In genomic region chr2:131059781-131060540, GRCm38 (mm10) we compare ENCODE assay signal across 12 mouse cellular contexts. TPM values are rescaled to one million over a fixed set of nuclear protein-coding genes. Genes with fewer than 3 reads are reported as not detected.
DNase-seq lines count a peak whose midpoint lies in the region; ATAC-seq and TF ChIP-seq lines count a peak whose summit lies in the region.
"Had no signal": no experiment of that assay in that cellular context is flagged by ENCODE, and none has a peak within 500 bp of the region (broad histone marks: within the 10 kb centered on the region; RNA-seq: fewer than 3 reads in every experiment).

No protein-coding gene starts in this region.

- no peak overlapping the region for H3K4me2 ChIP-seq in kidney, postnatal 0 days (ENCODE audit: low read length)
- H3K4me2 ChIP-seq in embryonic facial prominence, embryonic 15.5 days (replicated peaks): no peak overlapping the region
- H3K4me2 ChIP-seq in heart, embryonic 13.5 days: no peak overlapping the region
- no peak overlapping the region for H3K4me2 ChIP-seq in stomach, postnatal 0 days (replicated peaks; ENCODE audit: low read depth)

- 31% methylated on average over 9 of the region's 9 CpGs for WGBS in kidney, postnatal 0 days
- 49% methylated on average over 9 of the region's 9 CpGs for WGBS in embryonic facial prominence, embryonic 15.5 days
- WGBS in heart, embryonic 13.5 days: 55% methylated on average over 9 of the region's 9 CpGs
- WGBS in stomach, postnatal 0 days: 64% methylated on average over 9 of the region's 9 CpGs

- H3K27me3 ChIP-seq in kidney, postnatal 0 days (ENCODE audit: insufficient read depth, low read length): peaks cover 7% of the 10 kb centered on the region
- H3K27me3 ChIP-seq in embryonic facial prominence, embryonic 15.5 days: peaks cover 16% of the 10 kb centered on the region
- peaks cover 63% of the 10 kb centered on the region for H3K27me3 ChIP-seq in heart, embryonic 13.5 days (replicated peaks)
- H3K27me3 ChIP-seq in stomach, postnatal 0 days (ENCODE audit: control insufficient read depth, insufficient read depth, low read length): peaks cover 7% of the 10 kb centered on the region

- 0 out of 2 replicates have a peak overlapping the region, but pooled peaks have one; percentile 42 for H3K27ac ChIP-seq in kidney, postnatal 0 days
- peak overlapping the region; percentile 86 for H3K27ac ChIP-seq in embryonic facial prominence, embryonic 15.5 days (replicated peaks)
- peak overlapping the region; percentile 69 for H3K27ac ChIP-seq in heart, embryonic 13.5 days (replicated peaks)
- peak overlapping the region; percentile 53 for H3K27ac ChIP-seq in stomach, postnatal 0 days (replicated peaks)

- DNase-seq in kidney, postnatal 0 days (ENCODE audit: low spot score): peak; percentile 55
- no peak for DNase-seq in kidney, postnatal 4 days
- DNase-seq in stomach, postnatal 0 days (ENCODE audit: low spot score): no peak
- no peak for DNase-seq in left cerebral cortex, postnatal 25 days (ENCODE audit: low spot score in 2 of 2)
- DNase-seq: cerebellum, adult 9-10 months; thymus, adult 18-20 months had no signal

- no peak for TF ChIP-seq EP300 in stomach, postnatal 0 days (optimal IDR thresholded peaks at IDR 0.05)

- intact Hi-C loops in left cerebral cortex, postnatal 25 days (cut with DNase I): no loop called here

- no peaks in the 10 kb centered on the region for H3K9me3 ChIP-seq in kidney, postnatal 0 days (replicated peaks; ENCODE audit: low read length)
- no peaks in the 10 kb centered on the region for H3K9me3 ChIP-seq in embryonic facial prominence, embryonic 15.5 days (replicated peaks)
- H3K9me3 ChIP-seq in heart, embryonic 13.5 days: no peaks in the 10 kb centered on the region
- H3K9me3 ChIP-seq in stomach, postnatal 0 days (ENCODE audit: control insufficient read depth, low read length): no peaks in the 10 kb centered on the region
- H3K9me3 ChIP-seq: G1E had no signal

- H3K9ac ChIP-seq in kidney, postnatal 0 days (ENCODE audit: low read depth, low read length): no peak overlapping the region
- no peak overlapping the region; the same call in 1 of the 2 replicates for H3K9ac ChIP-seq in embryonic facial prominence, embryonic 15.5 days
- H3K9ac ChIP-seq in heart, embryonic 13.5 days: peak overlapping the region; percentile 19
- no peak overlapping the region; the same call in 1 of the 2 replicates for H3K9ac ChIP-seq in stomach, postnatal 0 days (ENCODE audit: low read length)

- H3K36me3 ChIP-seq in kidney, postnatal 0 days (ENCODE audit: insufficient read depth, low read length): no peaks in the 10 kb centered on the region
- H3K36me3 ChIP-seq in embryonic facial prominence, embryonic 15.5 days: 0 out of 2 replicates have a peak, but pooled peaks cover 7% of the 10 kb centered on the region
- no peaks in the 10 kb centered on the region for H3K36me3 ChIP-seq in heart, embryonic 13.5 days
- no peaks in the 10 kb centered on the region for H3K36me3 ChIP-seq in stomach, postnatal 0 days (ENCODE audit: control insufficient read depth, insufficient read depth, low read length)
- H3K36me3 ChIP-seq: G1E had no signal

- H3K4me1 ChIP-seq in kidney, postnatal 0 days (replicated peaks; ENCODE audit: insufficient read depth, low read length): peaks cover 12% of the 10 kb centered on the region; the same call in 1 of the 2 replicates
- peaks cover 63% of the 10 kb centered on the region for H3K4me1 ChIP-seq in embryonic facial prominence, embryonic 15.5 days
- peaks cover 66% of the 10 kb centered on the region for H3K4me1 ChIP-seq in heart, embryonic 13.5 days
- peaks cover 8% of the 10 kb centered on the region for H3K4me1 ChIP-seq in stomach, postnatal 0 days (replicated peaks; ENCODE audit: control insufficient read depth, insufficient read depth)

- no peak for ATAC-seq in kidney, postnatal 0 days (replicated peaks; ENCODE audit: low FRiP score, low read depth)
- no peak for ATAC-seq in embryonic facial prominence, embryonic 15.5 days (ENCODE audit: insufficient number of reproducible peaks, low FRiP score, low TSS enrichment, low read depth)
- ATAC-seq in heart, embryonic 13.5 days (ENCODE audit: extremely low read depth, insufficient number of reproducible peaks, low FRiP score, low TSS enrichment): no peak
- no peak for ATAC-seq in stomach, postnatal 0 days (ENCODE audit: low FRiP score, low TSS enrichment)
- no peak for ATAC-seq in granulocyte monocyte progenitor cell, adult 5-6 weeks (replicated peaks; ENCODE audit: poor library complexity, severe bottlenecking)
- ATAC-seq: midbrain, embryonic 16.5 days had no signal

- no peak for TF ChIP-seq CTCF in kidney, postnatal 0 days (IDR thresholded peaks at IDR 0.05; ENCODE audit: low read depth)
- no peak for TF ChIP-seq CTCF in stomach, postnatal 0 days (IDR thresholded peaks at IDR 0.05; ENCODE audit: low read depth)

- H3K4me3 ChIP-seq in kidney, postnatal 0 days (replicated peaks; ENCODE audit: low read depth, low read length): no peak overlapping the region
- H3K4me3 ChIP-seq in embryonic facial prominence, embryonic 15.5 days (replicated peaks): no peak overlapping the region
- H3K4me3 ChIP-seq in heart, embryonic 13.5 days: no peak overlapping the region
- no peak overlapping the region for H3K4me3 ChIP-seq in stomach, postnatal 0 days (ENCODE audit: low read depth, low read length)

RNA-seq across cellular contexts. Expression of gene Adam33, which starts 3.7 kb away (rescaled TPM):
- polyA plus RNA-seq in kidney, postnatal 0 days (2015; fragmentation: Nextera tagmentation; extraction: Ambion mirVana): 1.1 and 1.9 TPM in 2 replicates
- polyA plus RNA-seq in embryonic facial prominence, embryonic 15.5 days (2015; fragmentation: Nextera tagmentation; extraction: Ambion mirVana): 75.8 and 79.0 TPM in 2 replicates
- 11.7 and 12.8 TPM in 2 replicates for polyA plus RNA-seq in heart, embryonic 13.5 days (2015; fragmentation: Nextera tagmentation; extraction: Ambion mirVana)
- 8.2 and 8.7 TPM in 2 replicates for polyA plus RNA-seq in stomach, postnatal 0 days (2015; fragmentation: Nextera tagmentation; extraction: Ambion mirVana)
- total RNA-seq in granulocyte monocyte progenitor cell, adult 5-6 weeks (2014; fragmentation: Nextera tagmentation): 1.1 TPM in 1 of 2 replicates, not detected in the other
- total RNA-seq in granulocyte monocyte progenitor cell, adult 5-6 weeks (2017): not detected in 2 replicates
- 1 to 10 TPM; 4.1 to 6.9 TPM for total RNA-seq in left cerebral cortex, postnatal 25 days (2021)
- total RNA-seq: hematopoietic stem cell, adult 5-6 weeks had no signal
- polyA plus RNA-seq: G1E had no signal

RNA-seq across cellular contexts. Expression of gene Gfra4, which starts 17.1 kb away (rescaled TPM):
- polyA plus RNA-seq in kidney, postnatal 0 days (2015; fragmentation: Nextera tagmentation; extraction: Ambion mirVana): 14.2 and 14.5 TPM in 2 replicates
- 42.6 and 44.0 TPM in 2 replicates for polyA plus RNA-seq in embryonic facial prominence, embryonic 15.5 days (2015; fragmentation: Nextera tagmentation; extraction: Ambion mirVana)
- 3.2 and 3.4 TPM in 2 replicates for polyA plus RNA-seq in heart, embryonic 13.5 days (2015; fragmentation: Nextera tagmentation; extraction: Ambion mirVana)
- 10.1 and 10.3 TPM in 2 replicates for polyA plus RNA-seq in stomach, postnatal 0 days (2015; fragmentation: Nextera tagmentation; extraction: Ambion mirVana)
- not detected in 2 replicates for total RNA-seq in granulocyte monocyte progenitor cell, adult 5-6 weeks (2014; fragmentation: Nextera tagmentation)
- total RNA-seq in granulocyte monocyte progenitor cell, adult 5-6 weeks (2017): not detected in 2 replicates
- total RNA-seq in left cerebral cortex, postnatal 25 days (2021): 10 to 100 TPM; 58.3 to 63.0 TPM
- total RNA-seq: G1E; hematopoietic stem cell, adult 5-6 weeks had no signal
- polyA plus RNA-seq: G1E had no signal

RNA-seq across cellular contexts. Expression of gene Siglec1, which starts 26.6 kb away (rescaled TPM):
- polyA plus RNA-seq in kidney, postnatal 0 days (2015; fragmentation: Nextera tagmentation; extraction: Ambion mirVana): 0.33 and 0.41 TPM in 2 replicates
- polyA plus RNA-seq in embryonic facial prominence, embryonic 15.5 days (2015; fragmentation: Nextera tagmentation; extraction: Ambion mirVana): 0.68 TPM in 2 replicates
- polyA plus RNA-seq in heart, embryonic 13.5 days (2015; fragmentation: Nextera tagmentation; extraction: Ambion mirVana): 0.31 and 0.33 TPM in 2 replicates
- polyA plus RNA-seq in stomach, postnatal 0 days (2015; fragmentation: Nextera tagmentation; extraction: Ambion mirVana): 0.34 and 0.38 TPM in 2 replicates
- not detected in 2 replicates for total RNA-seq in granulocyte monocyte progenitor cell, adult 5-6 weeks (2014; fragmentation: Nextera tagmentation)
- total RNA-seq in granulocyte monocyte progenitor cell, adult 5-6 weeks (2017): not detected in 2 replicates
- total RNA-seq in left cerebral cortex, postnatal 25 days (2021): under 1 TPM; 0.23 to 0.28 TPM
- total RNA-seq: hematopoietic stem cell, adult 5-6 weeks had no signal
- polyA plus RNA-seq: G1E had no signal
